In the genomic region with DNA sequence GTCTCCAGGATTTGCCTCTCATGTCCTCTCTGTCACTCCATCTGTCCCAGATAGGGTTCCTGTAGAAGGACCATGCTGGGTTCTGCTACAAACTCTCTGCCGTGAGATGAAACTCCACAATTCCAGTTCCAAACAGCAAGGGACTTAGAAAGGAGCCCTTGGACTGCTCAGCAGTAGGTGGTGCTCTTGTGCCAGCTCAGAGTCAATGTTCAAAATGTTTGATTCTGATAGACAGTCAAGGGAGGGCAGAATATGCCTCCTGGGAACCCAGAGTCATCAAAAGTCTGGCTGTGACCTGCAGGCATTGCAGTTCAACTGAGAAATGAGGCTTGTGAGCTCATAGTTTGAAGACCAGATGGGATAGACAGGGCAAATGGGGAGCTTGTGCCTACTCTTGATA, we compare ENCODE assay signal across 8 mouse cellular contexts.
DNase-seq lines count a peak whose midpoint lies in the region; ATAC-seq lines count a peak whose summit lies in the region.

No protein-coding gene starts in this region.

- no peak for ATAC-seq in erythroblast, adult 5-6 weeks (replicated peaks; ENCODE audit: low FRiP score, poor library complexity, severe bottlenecking)

- peak; percentile 33 for DNase-seq in gastrocnemius, postnatal 25 days
- no peak for DNase-seq in gastrocnemius, postnatal 10 days
- DNase-seq in urinary bladder, postnatal 25 days (ENCODE audit: low spot score), result peak; percentile 14
- DNase-seq in urinary bladder, postnatal 4 days (ENCODE audit: low spot score in 2 of 2), result no peak
- peak; percentile 59 to 71 for DNase-seq in frontal cortex, postnatal 36 days (ENCODE audit: low spot score in 2 of 2)
- DNase-seq in layer of hippocampus, adult 9-10 months (ENCODE audit: low spot score), result peak; percentile 41
- peak; percentile 70 to 73 for DNase-seq in right cerebral cortex, postnatal 10 days (ENCODE audit: low spot score in 2 of 2)

Comparison
In these comparisons a context has a peak if more than half of its experiments do, and no peak if none do; other contexts are left out.
1. DNase-seq: peak in gastrocnemius, postnatal 25 days (single experiment), urinary bladder, postnatal 25 days (single experiment), frontal cortex, postnatal 36 days (2 of 2), layer of hippocampus, adult 9-10 months (single experiment) and right cerebral cortex, postnatal 10 days (2 of 2); none in gastrocnemius, postnatal 10 days (single experiment) and urinary bladder, postnatal 4 days (0 of 2).